Mouse (Mus musculus) c-Kit-negative CD71-positive TER-119-positive erythroid progenitor cells, embryonic 14.5 days (primary cell): ENCODE measurements around the gene Arl3.
A peak's percentile ranks its signal among the peaks of the same experiment; 100 is the strongest.

Experiments used
- DNase-seq: peaks from one replicate; pipeline ENCODE4 v3.0.0-alpha.2; 2013; ENCODE audit warnings: low read depth, low spot score

Arl3 gene

GRCm38 (mm10) chr19:46501401-46502068 is 71.5 kb downstream of the Arl3 start, which contains the start of gene Trim8:
TSS of gene Trim8 (plus strand) at chr19:46501702.
- no peak for DNase-seq

DNA sequence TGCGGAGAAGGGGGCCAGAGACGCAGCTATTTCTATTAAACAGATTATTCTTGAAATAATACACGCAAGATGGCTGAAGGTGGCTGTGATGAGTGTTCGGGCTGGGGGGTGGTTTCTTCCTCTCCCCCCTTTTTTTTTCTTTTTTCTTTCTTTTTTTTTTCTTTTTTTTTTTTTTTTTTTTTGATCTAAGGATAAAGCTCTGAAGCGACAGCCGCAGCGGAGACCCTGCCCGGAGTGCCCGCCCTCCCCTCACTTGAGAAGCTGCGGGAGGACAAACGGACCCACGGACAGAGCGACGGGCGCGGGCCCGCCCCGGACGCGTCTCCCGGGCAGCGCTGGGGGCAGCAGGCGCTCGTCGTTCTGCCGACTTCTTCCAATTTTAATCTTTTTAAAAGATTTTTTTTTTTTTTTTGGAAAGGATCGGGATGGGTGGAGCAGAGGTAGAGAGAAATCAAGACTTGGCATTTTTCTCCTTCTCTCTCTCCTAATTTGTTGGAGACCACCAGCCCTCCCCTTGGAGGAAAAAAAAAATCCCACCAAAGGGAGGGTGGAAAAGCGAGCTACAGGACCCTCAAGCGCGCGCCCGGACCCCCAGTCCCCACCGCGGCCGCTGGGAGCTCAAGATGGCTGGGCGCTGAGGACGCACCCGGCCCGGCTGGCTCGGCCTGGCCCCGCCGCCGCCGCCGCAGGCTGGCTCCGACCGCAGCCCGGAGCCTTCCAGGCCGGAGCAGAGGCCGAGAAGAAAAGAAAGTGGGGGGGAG is 72.2 kb downstream of the Arl3 start:
- no peak for DNase-seq

DNA sequence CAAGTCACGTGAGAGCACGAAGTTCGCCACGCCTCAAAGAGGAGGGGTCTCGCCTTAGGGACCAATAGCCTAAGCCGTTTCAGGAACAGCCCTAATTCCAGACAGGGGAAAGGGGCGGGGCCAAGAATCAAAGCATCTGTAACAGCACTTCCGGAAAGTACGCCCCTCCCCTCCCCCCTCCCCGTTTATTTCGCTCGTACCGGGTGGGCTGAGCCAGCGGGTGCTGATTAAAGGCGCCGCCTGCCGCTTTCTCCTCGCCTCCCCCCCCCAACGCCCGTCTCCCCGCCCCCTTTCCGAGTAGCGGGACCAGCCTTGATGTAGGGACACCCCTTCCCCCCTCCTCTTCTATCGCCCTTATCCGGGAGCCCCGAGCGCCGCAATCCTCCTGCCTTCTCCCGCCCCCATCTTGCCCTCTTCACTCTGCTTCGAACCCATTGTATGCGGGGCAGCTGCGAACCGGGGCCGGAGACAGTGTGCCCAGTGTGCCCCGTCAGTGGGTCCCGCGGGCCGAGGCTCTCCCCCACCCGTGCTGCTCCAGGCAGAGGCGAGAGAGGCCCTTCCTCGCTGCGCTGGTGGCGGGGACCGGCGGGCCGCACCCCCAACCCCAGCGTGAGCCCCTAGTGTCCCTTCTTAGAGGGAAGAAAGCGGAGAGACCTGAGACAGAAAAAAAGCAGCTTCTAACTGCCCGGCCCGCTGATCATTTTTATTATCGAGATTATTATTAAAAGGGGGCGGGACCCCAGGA is 73.0 kb downstream of the Arl3 start:
- DNase-seq = peak; percentile 77

DNA sequence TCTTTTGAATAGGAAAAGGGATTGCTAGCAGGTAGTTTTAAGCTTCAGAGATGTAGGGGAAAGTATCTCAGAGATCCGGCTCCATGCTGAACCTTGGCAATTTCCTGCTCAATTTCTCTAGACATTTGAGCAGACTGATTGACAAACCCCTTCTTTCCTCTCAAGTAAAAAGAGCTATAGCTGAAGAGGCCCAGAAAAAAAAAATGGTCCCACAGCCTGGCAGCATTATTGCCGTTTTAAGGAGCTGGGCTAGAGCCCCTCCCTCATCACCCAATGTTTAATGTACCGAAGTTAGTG is 73.5 kb downstream of the Arl3 start:
- no peak for DNase-seq

DNA sequence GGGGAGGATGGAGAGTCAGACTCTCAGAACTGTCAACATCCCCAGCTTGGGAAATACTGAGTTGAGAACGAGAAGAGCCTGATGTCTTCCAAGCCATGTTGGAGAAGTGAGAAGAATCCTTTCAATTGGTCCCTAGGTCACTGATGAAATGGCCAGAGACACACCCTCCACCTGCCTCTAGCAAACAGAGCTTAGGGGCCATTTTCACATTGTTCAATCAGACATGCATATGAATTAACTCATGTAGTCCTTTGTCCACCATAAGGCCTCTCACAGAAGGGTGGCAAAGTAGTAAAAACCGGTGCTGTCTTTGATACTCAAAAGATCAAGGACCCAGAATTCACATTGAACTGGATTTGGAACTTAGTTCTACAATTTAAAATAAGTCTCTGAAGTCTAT is 75.8 kb downstream of the Arl3 start:
- DNase-seq = no peak

DNA sequence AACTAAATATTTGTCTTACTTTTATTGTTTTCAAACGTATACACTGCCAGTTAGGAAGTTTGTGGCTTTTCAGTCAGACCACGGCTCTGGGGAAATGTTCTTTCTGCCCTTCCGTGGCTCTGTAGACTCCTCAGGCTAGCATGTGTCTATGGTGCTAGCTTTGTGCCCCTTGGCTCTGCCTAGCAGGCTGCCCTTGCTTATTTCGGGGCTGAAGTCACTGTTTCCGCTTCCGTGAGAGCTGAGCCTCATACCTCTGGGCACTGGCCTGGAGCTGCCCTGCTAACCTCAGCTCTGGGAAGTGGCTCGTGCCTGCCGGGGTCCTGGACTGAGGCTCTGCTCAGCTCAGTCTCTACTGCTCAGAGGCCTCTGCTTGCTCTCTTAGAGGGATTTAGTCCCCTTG is 77.9 kb downstream of the Arl3 start:
- DNase-seq = no peak

DNA sequence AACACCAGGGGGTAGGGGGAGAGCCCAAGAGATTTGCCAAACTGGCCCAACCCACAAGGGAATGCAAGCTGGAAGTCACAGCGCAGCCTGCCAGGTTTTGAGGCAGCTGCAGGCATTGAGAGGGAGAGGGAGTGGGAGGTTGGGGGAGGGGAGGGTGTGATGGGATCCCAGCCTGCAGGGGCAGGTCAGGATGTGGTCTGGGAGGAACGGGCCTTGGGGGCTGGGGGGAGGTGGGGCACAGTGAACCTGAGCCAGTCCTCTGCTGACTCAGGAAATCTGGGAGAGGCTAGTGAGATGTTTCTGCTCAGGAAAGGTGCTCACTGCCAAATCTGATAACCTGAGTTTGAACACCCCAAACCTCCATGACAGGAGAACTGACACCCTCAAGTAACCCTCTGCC is 82.4 kb downstream of the Arl3 start:
- DNase-seq = no peak

- DNase-seq = no peak
Observed at GRCm38 (mm10) chr19:46489448-46489847, 83.5 kb downstream of the Arl3 start.

DNA sequence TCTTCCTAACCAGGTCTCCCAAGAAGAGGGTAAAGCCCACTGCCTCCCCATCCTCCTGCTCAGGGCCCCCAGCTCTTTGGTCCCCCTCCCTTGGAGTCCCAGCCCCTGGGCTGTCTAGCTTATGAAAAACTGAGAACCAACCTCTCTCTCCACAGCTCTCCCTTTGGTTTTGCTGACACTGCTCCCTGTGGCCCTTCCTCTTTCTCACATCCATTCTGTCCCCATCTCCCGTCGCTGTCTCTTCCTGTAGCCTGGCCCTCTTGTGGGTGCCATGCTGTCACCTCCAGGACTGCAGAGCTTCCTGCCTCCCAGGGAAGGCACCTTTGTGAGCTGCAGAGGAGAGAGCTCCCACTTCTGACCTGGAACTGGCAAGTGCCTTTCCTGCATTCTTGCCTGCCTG is 86.3 kb downstream of the Arl3 start:
- no peak for DNase-seq

GRCm38 (mm10) chr19:46485847-46486246 is 87.2 kb downstream of the Arl3 start:
- DNase-seq = no peak

- DNase-seq = no peak
Observed at GRCm38 (mm10) chr19:46484518-46484917, 88.5 kb downstream of the Arl3 start.

- DNase-seq = no peak
Observed at GRCm38 (mm10) chr19:46483701-46484328, 89.2 kb downstream of the Arl3 start.

- no peak for DNase-seq
Observed at GRCm38 (mm10) chr19:46482896-46483516, 90.0 kb downstream of the Arl3 start.

GRCm38 (mm10) chr19:46481756-46482155 is 91.2 kb downstream of the Arl3 start:
- DNase-seq = no peak

DNA sequence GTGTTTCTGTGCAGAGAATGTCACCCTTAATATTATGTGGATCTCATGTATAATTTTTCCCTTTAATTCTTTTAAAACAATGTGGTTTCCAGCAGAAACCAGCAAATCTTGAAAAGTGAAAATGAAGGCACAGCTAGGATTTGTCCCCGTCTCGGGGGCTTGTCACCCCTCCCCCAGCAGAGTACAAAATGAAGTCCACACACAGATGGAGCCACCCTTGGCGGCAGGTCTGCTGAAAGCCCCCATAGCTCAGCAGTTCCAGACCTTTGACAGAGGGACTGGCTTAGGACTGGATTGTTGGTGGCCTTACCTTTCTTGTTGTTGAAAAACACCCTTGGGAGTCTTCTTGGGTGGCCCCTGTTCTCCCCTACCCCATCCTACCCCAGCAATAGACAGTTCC is 91.6 kb downstream of the Arl3 start:
- DNase-seq = no peak
